Mouse (Mus musculus): ENCODE data around the gene D7Ertd443e.

DNA sequence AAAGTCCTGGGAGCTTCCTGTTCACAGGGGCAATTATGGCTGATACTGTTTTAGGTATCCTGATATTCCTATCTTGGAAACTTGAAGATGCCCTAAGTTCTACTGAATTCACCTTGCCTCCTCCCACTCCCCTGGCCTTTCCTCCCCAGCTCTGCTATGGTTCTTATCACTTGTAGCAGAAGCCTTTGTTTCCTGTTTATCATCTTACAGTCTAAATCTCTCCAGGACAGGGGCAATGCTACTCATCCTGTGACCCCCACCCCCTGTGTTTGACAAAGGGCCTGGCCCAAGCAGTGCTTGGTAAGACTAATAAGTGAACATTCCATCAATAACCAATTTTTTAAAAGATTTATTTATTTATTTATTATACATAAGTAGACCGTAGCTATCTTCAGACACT is 144.9 kb downstream of the D7Ertd443e start:
- no peak for TF ChIP-seq CTCF (conservative IDR thresholded peaks at IDR 0.05; ENCODE audit: low read length)
- no peak for TF ChIP-seq NANOG (IDR thresholded peaks at IDR 0.05; ENCODE audit: borderline replicate concordance, low read length)
- no peak for TF ChIP-seq POU5F1 (IDR thresholded peaks at IDR 0.05; ENCODE audit: borderline replicate concordance, low read length)
